Mouse (Mus musculus) kidney, adult 2 months (tissue): ENCODE data around the gene Tns2.

Source experiments
- CTCF ChIP-seq: fragments of 200-500 bp; conservative IDR thresholded peaks from 2 replicates; pipeline ENCODE4 v1.5.1; 2011; ENCODE audit warnings: low read depth, mild to moderate bottlenecking, control low read depth, low read length, moderate library complexity, mixed read lengths; ENCODE audit not compliant: insufficient read depth, insufficient read length
- POLR2A ChIP-seq: fragments of 200-500 bp; IDR thresholded peaks from one replicate; pipeline ENCODE4 v1.6.1; 2011; ENCODE audit warnings: low read depth, low read length, control low read depth

DNA sequence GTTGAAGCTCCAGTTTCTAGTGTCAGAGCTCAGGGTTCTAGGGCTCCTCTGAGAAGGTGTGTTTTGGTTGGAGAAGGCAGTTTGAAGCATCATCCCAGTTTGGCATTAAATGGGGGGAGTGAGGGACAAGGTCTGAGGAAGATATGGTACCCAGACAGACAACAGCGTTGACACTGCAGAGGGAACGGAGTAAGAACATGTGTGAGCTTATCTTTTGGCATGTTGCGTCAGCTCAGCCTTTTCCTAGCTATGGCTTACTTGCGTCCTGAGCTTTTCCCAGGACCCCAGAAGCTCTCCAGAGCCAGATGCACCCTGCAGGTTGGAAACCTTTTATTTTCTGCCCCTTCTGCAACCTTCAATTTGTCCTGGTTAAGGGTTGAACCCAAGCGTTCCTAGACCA lies 45.9 kb downstream of the Tns2 start:
- TF ChIP-seq CTCF = no peak
- TF ChIP-seq POLR2A = no peak
